Mouse (Mus musculus): Measurements from ENCODE around the gene Katna1.

GRCm38 (mm10) chr10:7710121-7710520, 15.7 kb upstream of the Katna1 start:
- no peak for TF ChIP-seq CTCF (IDR thresholded peaks at IDR 0.05; ENCODE audit: borderline replicate concordance, control insufficient read depth, extremely low read depth, insufficient read depth, low read length, poor library complexity)
- no peak for TF ChIP-seq POLR2A (IDR thresholded peaks at IDR 0.05; ENCODE audit: control insufficient read depth, extremely low read depth, insufficient read depth, low read length, poor library complexity)
